Mouse (Mus musculus) layer of hippocampus, adult 11-12 months (tissue): ENCODE measurements around the gene Kif26a.

Source experiments
- DNase-seq: peaks from one replicate; pipeline ENCODE4 v3.0.0; 2022; ENCODE audit warnings: low spot score

Kif26a gene

DNA sequence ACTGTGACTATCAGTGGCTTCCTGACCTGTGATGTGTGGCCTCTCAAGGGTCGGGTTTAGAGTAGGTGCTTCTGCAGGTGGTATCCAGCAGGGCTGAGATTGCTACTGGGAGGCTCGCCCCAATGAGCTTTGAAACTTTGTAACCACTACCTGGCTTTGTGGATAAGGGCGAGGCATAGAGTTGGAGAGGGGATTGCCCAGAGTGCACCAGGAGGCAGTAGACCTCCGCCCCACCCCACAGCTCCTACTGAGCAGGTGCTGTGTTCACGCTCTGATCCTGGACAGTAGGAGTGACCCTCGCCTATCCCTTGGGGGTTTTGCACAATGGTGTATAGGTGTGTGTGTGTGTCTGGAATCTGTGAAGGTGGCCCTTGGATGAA, 18.8 kb downstream of the Kif26a start:
- DNase-seq: no peak

DNA sequence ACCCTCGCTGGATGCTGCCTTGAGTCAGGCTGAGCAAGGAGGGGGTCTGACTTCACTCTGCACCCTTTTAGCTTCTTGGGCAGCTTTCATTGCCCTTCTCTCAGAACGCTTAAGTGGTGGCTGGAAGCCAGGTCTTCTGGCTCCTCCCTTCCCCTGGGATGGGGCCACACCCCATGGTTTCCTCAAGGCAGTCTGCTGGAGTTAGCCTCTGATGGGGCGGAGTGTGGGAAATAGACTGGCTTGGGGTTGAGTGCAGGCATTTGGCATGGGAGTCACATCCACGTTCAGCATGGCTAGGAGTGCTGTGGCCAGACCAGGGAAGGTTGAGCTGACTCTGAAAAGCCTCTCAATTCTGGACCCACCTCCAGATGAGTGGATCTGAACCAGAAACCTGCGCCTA, 23.2 kb downstream of the Kif26a start:
- no peak for DNase-seq

DNA sequence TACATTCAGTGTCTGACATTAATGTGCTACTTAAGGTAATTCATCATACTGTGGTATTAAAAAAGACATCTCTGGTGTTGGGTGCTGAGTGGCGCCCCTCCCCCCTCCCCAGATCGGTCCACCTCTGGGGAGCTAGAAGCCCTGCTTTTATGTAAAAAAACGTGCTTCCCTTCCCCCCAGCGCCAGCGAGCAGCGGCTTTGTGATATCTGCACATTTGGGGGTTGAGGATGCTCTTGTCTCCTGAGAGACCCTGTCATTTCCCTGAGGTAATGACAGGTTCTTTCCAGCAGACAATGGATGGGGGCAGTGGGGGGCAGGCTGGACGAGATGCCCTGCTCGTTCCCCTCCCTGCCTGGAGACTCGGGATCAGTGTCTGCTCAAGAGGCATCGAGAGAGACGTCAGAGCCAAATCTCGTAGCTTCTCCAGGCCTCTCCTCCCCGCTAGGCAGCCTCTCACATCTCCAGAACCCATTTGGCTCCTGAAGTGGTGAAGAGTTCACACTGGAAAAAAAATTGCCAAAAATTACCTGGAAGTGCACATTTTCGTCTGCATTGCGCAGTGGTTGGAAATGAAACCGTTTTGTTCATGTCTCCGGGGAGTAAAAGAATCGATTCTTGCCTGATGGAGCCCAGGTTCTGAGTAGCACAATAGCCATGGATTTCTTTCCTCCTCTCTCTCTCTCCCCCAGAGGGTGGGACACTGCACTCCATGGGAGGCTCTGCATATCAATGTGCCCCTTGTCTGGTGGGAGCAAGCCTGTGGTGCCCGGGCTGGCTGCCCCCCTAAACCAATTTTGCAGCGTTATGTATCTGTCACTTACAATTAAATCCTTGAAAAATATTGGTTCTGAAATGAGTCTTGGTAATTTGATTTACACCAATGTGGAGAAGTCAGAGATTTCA, 24.9 kb downstream of the Kif26a start:
- DNase-seq: no peak

- no peak for DNase-seq
Measured at GRCm38 (mm10) chr12:112171657-112172056, 25.6 kb downstream of the Kif26a start.

GRCm38 (mm10) chr12:112172214-112172613, 26.2 kb downstream of the Kif26a start:
- DNase-seq: no peak

- DNase-seq: no peak
Measured at GRCm38 (mm10) chr12:112177679-112178078, 31.7 kb downstream of the Kif26a start.

DNA sequence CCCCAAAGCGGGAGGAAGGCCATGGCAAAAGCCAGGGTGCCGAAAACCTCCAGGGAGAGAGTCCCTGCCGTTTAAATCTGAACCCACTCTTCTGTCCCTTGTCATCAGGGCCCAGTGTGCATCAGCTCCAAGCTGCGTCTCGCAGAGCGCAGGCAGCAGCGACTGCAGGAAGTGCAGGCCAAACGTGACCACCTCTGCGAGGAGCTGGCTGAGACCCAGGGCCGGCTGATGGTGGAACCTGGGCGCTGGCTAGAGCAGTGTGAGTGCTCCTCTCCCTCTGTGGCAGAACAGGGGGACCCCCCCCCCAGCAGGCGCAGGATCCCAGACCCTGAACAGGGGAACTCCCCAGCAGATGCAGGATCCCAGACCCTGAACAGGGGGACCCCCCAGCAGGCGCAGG, 33.7 kb downstream of the Kif26a start:
- no peak for DNase-seq

GRCm38 (mm10) chr12:112181921-112182608, 36.1 kb downstream of the Kif26a start:
- no peak for DNase-seq

- no peak for DNase-seq
Measured at GRCm38 (mm10) chr12:112182609-112182955, 36.6 kb downstream of the Kif26a start.

GRCm38 (mm10) chr12:112183675-112184074, 37.7 kb downstream of the Kif26a start:
- DNase-seq: no peak

DNA sequence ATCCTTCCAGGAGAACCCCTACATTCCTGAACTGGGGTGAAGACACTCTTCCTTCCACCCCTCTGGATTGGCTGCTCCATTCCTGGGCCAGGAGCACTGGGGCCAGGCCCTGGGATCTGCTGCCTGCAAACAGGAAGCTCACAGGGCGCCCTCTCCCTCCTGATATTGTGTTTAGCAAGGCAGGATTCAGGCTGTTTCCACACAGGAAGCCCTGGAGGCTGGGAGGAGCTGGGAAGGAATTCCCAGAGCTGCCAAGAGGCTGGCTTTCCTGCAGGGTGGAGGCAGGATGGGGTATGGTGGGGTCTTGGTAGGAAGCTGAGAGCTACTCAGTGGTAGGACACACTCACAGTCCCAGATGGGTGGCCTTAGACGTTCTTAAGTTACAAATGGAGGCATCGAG, 38.4 kb downstream of the Kif26a start:
- DNase-seq: no peak

- no peak for DNase-seq
Measured at GRCm38 (mm10) chr12:112186899-112187298, 40.9 kb downstream of the Kif26a start.

DNA sequence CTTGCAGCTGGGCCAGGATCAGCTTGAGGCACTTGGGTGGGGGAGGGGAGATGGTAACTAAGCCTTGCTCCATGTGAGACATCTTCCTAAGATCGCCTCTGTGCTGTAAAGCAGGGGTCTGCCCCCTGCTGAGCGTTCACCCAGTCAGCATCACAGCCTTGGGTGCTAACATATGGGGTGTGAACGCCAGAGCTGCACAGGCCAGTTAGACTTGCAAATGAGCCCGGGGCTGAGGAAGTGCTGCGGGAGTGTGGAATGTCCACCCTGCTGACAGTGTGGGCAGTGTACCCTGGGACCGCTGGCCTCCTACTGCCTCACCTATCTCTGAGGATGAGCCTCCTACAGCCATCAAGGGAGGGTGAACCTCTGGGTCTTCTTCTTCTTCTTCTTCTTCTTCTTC, 45.7 kb downstream of the Kif26a start:
- no peak for DNase-seq

DNA sequence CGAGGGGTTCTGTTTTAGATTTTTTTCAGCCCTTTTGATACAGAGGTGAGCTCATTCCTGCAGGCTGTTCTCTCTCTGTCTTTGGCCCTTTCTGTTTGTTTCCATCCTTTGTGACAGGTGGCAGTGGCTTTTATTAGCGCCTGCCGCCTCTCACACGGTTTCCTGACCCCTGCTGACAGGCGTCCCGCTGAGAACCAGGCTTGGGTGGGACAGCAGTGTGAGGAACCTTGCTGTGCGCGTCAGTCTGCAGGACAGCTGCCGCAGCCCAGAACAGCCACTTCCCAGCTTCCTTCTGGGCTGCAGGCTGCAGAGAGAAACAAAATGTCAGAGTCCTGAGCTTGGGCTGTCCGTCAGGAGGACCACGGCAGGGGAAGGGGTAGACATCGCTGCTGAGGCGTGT, 49.0 kb downstream of the Kif26a start:
- DNase-seq: no peak

GRCm38 (mm10) chr12:112196562-112196961, 50.6 kb downstream of the Kif26a start:
- DNase-seq: no peak

DNA sequence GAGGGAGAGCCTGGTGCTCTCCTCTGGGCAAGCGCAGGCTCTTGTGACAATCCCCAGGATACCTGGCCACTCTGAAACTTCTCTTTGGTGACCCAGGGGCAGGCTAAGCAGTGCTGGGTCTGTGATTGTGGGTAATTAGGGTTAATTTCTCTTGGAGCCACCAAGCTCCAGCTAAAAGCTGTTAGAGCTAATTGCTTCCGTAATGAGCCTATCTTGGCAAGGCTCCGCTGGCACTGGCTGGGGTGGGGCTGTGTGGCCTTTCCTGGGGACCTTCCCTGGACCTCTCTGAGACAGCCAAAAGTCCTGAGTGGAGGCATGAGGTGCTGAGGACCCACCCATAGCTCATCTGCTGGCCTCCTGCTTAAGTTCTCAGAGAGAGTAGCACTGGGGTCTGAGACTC, 53.4 kb downstream of the Kif26a start:
- DNase-seq: no peak

- no peak for DNase-seq
Measured at GRCm38 (mm10) chr12:112200045-112200444, 54.0 kb downstream of the Kif26a start.

- no peak for DNase-seq
Measured at GRCm38 (mm10) chr12:112207163-112207562, 61.2 kb downstream of the Kif26a start.

DNA sequence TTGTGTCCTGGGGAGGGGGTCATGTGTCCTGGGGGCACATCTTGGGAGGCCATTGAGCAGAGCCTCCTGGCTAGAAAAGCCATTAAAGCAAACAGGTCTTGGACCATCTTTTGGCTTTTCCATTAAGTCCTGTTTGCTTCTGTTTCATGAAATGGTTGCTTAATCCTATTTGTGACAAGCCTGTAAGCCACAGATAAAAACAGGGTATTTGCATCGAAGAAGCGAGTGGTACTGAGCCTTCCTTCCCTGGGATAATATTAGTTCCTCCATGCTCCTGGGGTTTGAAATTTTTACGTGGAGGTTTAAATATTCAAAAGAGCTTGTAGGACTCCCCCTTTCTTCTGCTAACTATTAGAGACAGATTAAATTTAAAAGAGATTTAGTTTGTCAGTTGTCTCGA, 61.7 kb downstream of the Kif26a start:
- no peak for DNase-seq

- no peak for DNase-seq
Measured at GRCm38 (mm10) chr12:112210622-112211021, 64.6 kb downstream of the Kif26a start.

DNA sequence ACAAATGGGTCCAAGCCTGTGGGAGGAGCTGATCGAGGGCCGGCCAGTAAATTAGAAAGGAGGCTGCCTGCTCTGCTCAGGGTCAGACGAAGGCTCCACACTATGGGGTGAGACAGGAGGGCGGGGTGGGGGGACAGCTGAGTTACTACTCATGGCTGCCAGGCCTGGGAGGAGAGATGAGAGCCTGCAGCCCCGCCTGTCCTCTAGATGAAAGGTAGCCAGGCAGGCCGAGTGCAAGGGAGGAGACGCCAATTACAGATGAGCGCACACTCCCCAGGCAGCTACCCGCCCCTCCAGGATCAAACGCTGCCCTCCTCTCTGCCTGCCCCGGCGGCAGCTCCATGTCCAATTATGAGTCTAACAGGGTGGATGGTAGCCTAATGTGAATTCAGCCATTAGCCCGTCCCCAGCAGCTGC, 68.4 kb downstream of the Kif26a start:
- DNase-seq: no peak

GRCm38 (mm10) chr12:112215545-112215944, 69.5 kb downstream of the Kif26a start:
- DNase-seq: no peak

DNA sequence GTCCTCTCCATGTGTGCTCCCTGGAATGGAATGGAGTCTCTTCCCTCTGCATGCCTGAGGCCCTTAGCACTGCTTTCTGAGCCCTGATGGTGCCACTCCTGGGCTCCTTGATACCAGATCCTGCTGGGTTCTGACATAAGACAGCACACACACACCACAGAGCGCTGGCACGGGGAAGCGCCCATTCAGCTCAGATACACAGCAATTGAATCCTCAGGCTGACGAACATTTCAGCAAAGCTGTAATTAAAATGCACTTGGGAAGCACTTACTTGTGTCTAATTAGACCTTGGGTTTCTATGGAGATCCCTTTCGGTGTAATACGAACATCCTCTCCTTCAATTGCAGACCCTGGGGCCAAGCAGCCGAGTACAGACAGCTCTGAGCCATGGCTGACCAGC, 71.0 kb downstream of the Kif26a start:
- no peak for DNase-seq

DNA sequence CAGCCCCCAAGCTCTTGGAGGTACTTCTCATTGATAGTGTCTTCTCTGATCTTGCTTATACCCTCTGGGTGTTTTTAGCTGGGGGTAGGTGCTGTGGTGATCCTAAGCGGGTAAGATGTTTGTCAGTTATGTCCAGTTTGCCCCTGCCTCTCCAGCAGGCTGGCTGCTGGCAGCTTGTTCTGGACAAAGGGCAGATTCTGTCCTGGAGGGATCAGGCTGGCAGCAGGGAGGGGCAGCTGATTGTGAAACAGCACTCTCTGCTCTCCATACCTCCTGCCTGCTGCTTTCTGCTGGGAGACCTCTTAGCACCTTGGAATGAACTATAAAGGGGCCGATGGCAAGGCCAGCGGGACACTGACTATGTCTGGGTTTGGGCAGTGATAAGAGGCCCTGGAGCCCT, 71.7 kb downstream of the Kif26a start:
- DNase-seq: no peak
